Mouse (Mus musculus) megakaryocyte-erythroid progenitor cell, adult 5-6 weeks (primary cell): ENCODE results near the gene Dedd2. TPM values are rescaled to one million over a fixed set of nuclear protein-coding genes. Genes with fewer than 3 reads are reported as not detected.

Experiments used
- ATAC-seq: replicated peaks from 2 replicates; pipeline ENCODE4 v1.8.0; 2016; ENCODE audit warnings: mild to moderate bottlenecking, inconsistent platforms; ENCODE audit not compliant: severe bottlenecking, poor library complexity, low FRiP score, low TSS enrichment
- total RNA-seq, 2 experiments: library from RNA; stranded (forward) in 1 of 2; stranded (reverse) in 1 of 2; fragments of 200-1000, 215-1000 nt in 1 of 2; fragments of >200 nt in 1 of 2; fragmentation: Nextera tagmentation in 1 of 2; gene quantifications; 2 replicates each; pipeline ENCODE4 v1.2.3; 2014 to 2017

Gene Dedd2
- total RNA-seq, 2 experiments from 2014 or later, result 15.2 to 16.0 TPM

DNA sequence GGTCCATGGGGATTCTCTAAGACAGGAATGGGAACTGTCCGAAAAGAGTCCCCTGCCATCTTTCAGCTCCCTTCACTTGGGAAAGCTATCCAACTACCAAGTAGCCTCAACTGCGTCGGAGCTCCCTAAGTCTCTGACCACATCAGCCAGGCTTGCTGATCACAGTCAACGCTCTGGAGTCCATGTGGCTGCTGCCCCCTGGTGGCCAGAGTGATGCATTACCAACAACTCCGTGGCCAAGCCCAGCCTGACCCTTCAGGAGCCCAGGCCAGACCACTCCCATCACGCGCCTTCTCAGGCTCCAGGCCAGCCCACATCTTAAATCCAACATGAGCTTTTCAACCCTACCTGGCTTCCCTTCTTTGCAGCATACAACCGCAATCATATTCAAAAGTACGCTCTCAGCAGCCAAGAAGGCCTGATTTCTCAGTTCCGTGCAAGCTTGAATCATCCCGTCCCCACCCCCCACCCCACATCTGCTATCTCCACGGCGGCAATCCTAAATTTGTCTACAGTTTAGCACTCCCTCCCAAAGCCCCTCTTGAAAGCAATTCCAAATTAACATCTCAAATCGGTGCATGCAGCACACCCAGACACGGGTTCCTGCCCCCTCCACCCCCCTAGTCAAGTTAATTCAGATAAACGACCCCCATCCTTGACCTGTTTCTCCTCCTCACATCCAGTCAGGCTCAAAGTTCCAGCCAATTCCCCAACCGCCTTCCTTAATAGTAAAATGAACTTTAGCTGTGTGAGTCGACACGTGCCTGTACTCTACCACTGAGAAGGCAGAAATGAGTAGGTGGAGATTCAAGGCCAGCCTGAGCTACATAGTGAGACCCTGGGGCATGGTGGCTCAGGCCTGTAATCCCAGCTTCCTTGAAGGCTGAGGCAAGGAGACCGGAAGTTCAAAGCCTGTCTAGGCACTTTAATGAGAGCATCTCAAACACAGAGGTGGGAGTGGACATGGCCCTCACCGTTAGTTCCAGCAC is 32.5 kb downstream of the Dedd2 start:
- peak; percentile 86 for ATAC-seq

DNA sequence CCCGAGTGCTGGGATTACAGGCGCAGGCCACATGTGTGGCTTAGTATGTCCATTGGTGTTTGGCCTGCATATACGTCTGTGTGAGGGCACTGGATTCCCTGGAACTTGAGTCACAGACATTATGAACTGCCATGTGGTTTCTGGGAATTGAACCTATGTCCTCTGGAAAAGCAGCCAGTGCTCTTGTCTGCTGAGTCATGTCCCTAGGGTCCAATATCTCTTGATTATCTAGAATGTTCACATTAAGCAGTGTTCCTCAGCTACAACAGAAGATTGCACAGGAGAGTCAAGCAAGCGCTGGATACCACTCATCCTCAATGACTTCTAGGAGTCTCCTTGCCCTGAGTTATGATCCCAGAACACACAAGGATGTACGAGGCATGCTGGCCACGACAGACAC is 36.3 kb downstream of the Dedd2 start:
- no peak for ATAC-seq

DNA sequence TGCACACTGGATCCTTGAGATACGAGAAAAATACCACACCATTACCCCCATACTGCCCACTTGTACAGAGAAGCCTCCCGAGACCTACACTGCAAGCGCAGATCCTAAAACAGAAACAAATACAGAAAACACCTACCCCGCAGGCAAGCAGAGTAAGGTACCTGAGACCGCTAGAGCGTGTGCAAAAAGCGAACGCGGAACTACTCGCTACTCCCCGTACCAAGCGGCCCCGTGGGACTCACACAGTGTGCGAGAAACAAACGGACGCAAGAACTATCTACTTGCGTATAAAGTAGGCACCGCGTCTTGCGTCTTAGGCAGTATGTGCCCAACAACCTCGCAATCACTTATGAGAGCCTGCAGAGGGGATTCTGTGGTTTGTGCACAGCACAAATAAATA is 38.6 kb downstream of the Dedd2 start:
- ATAC-seq, result no peak

DNA sequence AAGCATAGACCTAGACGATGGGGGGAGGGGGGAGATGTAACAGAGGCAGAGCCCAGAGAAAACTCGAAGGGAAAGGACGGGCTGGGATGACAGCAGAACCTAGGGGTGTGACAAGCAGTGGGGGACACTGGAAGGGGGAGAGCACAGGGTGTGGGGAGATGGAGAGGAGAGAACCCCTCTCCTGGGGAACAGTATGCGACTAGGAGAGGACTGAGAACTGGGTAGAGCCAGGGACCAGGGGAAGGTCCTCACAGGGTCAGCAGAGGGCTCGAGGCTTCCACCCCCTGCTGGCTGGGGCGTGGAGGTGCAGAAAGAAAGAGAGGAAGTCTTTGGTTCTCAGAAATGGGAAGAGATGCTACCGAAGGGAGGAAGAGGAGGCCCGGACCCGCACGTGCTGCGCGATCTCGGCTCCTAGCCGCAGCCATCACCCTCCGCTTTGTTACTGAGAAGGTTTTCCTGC is 39.1 kb downstream of the Dedd2 start:
- ATAC-seq, result peak; percentile 75

DNA sequence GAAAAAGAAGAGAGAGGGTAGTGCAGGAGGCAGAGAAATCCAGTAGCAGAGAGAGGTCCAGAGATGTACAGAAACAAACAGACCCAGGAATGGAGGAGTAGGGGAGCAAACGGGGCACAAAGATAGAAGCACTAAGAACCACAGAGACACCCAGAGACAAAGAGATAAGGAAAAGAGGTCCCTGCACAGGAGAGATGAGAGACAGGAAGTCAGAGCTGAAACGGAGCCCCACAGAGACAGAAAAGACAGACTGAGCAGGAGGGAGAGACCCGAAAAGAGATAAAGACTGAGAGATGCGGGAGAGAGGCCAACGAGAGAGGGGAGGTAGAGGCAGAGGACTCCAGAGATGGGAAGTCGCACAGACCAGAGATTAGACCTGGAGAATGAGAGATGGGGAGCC is 39.9 kb downstream of the Dedd2 start:
- ATAC-seq, result no peak

DNA sequence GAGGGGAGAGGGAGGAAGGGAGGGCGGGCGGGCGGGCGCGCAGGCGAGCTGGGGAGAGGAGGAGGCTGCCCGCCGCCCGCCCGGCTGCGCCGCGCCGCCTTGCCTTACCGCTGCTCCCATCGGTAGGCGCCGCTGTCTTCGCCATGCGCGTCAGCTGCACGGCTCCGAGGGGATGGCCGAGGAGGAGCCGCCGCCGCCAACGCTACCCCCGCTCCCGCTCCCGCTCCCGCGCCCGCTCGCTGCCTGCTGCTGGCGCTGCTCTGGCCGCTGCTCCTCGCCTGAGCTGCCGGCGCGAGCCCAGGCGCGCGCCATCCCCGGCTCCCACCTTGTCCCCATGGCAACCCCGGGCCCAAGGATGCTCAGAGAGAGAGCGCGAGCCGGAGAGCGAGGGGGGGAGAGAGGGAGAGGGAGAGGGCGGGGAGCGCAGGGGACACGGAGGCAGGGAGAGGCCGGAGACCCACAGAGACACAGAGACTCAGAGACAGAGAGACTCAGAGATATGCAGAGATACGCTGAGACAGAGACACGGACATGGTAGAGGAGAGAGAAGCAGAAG is 40.7 kb downstream of the Dedd2 start, which contains the start of gene Pou2f2:
Gene Pou2f2 (minus strand): TSS at position 121 of the 556 bp plus-strand sequence.
- ATAC-seq, result peak; percentile 66

DNA sequence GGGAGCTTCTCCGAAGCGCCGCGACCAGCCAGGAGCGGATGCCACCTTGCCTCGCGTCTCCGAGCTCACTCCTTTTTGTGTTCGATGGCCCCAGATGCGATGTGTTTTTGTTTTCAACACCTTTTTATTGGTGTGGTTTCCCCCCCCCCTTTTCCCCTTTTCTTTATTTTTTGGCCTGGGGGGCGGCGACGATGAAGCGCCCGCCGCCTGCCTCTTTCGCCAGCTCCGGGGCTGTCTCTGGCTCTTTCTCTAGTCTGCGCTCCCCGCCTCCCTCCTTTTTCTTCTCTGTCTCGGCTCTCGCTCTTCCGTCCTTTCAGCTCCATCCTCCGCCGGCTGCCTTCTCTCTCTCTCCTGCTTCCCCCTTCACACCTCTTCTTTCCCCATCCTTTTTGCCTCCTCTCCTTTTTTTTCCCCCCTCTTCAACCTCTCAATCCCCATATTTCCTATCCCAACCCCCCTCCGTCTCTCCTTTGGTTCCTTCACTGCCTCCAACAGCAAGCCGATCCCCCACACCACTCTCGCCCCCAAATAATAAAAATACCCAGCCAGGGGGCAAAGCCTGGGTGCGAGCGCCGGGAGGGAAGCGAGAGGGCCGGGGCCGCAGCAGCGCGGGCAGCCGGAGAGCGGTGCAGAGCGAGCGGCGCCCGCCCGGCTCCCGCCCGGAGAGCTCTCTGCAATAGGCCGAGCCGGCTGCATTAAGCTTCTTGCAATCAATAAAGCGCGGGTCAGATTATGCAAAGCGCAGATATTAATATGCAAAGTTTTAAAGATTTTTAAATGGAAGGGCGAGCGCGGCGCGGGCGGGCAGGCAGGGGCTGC is 41.4 kb downstream of the Dedd2 start:
- ATAC-seq, result no peak; the same call in 1 of the 2 replicates

DNA sequence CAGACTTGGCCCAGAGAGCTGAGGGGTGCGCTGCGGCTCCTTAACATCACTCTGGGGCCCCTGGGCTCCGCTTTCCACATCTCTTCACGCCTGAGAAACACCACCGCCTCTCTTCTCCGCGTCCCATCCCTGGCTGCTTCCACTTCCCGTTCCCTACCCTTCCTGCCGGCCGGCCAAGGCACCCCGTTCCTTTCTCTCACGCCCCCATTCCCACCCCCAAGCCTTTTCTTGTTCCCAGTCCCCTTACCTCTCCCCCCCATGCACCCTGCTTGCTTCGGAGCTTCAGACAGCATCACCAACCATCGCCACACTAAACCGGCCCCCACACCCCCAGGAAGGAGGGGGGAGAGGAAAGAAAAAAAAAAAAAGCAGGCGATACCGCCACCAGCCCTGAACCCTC is 42.1 kb downstream of the Dedd2 start:
- ATAC-seq, result no peak

DNA sequence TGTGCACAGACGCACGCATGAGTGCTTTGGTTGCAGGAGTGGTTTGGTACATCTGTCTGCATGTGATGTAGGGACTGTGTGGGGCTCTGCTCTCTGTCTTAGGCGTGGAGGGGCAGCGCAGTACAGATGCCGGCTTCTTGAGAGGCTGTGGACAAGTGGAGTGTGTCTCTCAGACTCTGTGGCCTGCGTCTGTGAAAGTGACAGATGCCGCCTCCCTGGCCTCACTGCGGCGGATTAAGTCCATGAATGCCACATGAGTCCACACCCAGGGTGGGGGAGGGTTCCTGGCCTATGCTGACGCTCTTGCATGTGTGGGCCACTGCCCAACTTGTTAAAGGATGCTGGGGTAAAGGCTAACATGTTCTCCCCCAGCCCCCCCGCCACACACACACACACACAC is 46.1 kb downstream of the Dedd2 start:
- ATAC-seq, result no peak

DNA sequence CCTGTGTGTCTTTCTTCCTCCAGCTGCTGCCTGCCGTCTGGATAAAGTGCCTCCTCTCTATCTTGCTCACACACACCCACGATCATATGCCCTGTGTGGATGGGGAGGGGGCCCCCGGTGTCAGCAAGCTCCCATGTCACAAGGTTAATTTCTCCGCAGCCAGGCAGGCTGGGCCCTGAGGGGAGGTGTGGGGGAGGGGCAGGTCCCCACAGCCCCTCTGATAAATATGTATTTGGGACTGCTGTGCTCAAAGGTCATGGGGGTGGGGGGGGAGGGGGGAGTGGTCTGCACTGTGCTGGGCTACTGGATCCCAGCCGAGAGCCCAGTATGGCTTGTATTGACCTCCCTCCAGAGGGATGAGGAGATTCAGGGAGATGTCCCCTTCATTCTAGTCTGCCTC is 47.7 kb downstream of the Dedd2 start:
- ATAC-seq, result no peak

DNA sequence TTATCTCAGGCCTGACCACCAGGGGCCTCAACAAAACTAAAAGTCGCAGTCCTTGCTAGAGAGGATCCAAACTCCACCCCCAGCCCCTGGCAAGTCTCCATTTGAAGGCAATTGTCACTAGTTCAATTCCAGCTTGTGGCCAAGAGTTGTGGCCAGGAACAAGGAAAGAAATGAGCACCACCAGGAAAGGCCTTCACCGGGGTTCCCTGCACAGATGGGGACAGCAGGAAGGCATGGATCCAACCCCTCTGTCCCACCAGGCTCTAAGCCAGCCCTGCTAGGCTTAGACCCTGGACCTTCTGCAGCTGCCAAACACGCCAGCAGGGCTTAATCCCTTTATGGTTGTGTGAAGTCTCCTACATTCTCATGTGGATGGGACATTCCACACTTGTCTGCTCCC is 49.8 kb downstream of the Dedd2 start:
- no peak for ATAC-seq

DNA sequence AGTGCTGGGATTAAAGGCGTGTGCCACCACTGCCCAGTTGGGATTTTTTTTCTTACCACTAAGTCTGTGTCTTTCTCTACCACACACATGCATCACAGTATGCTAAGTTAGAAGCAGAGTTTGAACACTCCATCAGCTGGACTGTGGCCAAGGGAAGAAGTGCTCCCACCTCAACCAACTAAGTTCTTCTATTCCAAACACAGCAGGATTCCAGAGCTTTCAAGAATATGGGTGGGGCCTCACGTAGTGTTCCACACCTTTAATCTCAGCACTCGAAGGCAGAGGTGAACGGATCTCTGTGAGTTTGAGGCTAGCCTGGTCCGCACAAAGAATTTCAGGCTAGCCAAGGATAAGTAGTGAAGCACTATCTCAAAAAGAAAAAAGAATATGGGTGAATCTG is 54.3 kb downstream of the Dedd2 start:
- ATAC-seq, result no peak

DNA sequence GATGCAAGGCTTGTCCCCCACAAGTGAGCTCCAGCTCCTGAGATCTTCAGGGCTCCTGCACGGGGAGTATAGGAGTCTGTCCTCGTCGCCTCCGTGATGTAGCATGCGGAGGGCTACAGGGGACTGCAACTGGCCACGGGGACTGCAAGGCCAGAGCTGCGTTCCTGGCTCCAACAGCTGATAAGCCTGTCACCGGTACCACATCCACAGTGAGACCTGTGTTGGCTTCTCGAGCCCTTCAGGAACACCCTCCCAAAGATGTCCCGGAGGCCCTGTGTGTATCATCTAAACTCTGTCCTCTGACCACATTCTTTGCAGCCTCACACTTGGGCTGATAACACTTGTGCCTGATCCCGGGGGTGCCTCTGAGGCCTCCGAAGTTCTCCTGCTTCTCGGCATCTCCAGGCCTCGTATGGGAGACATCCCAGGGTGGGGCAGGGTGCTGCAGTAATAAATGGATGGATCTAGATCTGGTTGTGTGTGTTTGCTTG is 64.2 kb downstream of the Dedd2 start:
- ATAC-seq, result peak; percentile 44

DNA sequence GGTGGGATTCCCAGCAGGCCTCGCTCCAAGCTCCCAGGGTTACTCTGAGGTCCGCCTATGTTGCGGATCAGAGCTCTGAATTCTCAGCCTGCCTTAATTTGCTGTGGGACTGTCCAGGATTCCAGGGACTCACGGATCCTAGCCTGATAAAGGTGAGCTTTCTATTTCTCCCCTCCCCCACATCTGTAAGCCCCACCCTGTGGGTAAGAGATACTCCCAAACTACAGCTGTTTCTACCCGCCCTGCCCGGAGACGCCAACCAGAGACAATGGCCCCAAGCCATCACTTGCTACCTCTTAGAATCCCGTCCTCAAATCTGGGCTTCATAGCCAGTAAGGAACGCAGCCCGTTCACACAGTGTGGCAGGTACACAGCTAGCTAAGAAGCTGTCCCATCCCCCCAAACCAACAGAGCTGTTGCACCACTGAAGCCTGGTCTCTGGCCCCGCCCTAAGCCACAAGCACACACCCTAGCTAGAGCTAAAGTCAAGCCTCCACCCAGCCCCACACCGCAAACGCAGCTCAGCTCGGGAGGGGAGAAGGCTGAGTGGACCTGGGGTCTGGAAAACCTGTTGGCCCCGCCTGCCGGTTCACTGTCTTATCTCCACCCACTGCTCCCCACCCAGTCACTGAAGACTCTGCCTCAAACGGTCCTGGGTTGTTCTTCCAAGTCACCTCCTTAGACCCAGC is 64.8 kb downstream of the Dedd2 start:
- peak; percentile 92 for ATAC-seq

DNA sequence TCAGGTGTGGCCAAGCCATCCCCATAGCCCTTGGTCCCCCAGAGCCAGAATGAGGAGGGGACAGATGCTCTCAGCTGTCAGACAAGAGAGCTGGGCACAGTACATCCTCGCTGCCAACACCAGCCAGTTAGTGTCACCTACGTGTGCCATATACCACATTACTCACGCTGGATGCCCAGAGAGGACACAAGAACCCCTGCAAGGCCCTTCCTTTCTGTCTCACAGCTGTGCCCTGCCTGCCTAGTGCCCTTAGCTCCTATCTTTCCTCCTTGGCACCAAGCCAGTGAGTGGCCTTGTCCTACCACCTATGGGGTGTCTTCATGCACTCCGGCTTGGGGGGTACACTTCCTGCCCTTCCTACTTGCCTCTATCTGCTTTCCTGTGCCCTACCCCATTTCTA is 65.8 kb downstream of the Dedd2 start:
- no peak for ATAC-seq

DNA sequence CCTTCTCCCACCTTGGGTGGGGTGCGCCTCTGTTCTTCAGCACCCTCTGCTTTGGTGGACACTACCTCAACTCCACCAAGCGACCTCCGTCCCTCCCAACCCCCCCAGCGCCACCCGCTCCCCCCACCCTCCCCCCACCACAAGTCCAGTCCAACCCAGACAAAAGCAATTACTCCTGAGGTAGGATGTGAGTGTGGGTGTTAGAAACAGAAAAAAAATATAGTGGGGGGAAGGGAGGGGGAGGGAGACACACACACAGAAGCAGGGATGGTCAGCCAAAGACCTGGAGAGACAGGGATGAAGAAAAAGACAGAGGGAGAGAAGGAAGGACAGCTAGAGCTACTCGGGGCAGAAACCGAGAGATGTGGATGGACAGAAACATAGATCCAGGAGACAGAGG is 66.6 kb downstream of the Dedd2 start:
- ATAC-seq, result no peak

DNA sequence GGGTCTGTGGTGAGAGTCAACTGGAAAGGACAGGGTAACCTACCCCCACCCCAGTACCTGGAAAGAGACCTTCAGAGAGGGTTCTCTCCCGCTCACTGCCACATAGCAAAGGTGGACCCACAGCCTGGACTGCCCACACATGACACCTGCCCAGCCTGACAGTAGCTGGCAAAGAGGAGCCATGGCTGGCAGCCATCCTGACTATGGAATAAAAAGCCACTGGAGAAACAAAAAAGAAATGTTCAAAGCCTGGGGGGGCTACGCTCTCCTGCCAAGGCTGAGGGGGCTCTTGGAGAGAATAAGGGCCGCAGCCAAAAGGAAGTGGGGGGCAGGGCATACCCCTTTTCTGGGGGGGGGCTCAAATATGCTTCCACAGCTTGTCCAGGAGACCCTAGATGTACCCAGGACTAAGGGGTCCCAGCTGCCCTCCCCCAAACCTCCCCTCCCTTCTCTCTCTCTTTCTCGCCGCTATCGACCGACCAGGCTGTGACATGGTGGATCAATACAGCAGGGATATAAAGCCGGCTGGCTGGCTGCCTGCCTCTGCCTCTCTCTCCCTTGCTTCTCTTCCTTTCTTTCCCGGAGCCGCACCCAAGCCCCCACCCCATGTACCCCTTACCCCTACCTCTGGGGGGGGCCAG is 68.4 kb downstream of the Dedd2 start:
- ATAC-seq, result no peak

DNA sequence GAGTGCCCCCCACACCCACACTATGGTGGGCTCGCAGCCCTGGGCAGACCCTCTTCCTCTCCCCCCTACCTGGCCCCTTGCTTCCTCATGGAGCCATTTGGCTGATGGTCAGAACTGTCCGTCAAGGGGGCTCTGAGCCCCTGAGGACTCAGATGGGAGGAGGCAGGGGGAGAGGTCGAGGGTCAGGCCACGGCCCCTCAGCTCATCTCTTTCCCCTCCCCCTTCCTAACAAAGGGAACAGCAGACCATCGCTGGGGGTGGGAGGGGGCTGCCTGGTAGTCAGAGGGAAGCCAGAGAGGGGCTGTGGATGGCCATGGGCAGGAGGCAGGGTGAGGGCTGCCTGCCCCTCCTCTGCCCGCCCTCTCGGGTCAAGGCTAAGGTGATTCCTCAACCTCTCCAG is 69.4 kb downstream of the Dedd2 start:
- no peak for ATAC-seq

DNA sequence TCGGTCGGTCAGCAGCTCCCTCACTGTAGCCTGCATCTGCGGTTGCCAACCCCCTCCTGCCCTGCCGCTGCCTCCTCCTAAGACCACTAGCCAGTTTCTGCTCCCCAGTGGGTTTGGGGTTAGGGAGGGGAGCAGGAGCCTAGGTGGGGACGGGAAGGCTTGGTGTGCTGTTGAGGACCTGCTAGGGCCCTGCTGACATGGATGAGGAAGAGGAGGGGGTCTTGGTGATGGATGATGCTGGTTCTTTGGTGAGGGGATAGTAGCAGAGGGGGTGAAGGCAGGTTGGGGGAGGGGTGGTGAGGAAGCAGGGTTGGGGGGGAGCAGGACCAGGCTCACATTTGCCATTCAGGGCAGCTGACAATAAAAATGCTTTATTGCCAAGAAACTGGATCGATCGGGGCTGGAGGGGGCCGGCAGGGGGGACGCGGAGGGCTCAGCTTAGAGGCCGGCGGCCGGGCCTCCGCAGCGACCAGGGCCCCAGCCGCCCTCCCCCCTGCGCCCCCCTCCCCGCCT is 70.2 kb downstream of the Dedd2 start:
- ATAC-seq, result no peak
